ENCODE assay signal across 20 mouse cellular contexts in the genomic region with DNA sequence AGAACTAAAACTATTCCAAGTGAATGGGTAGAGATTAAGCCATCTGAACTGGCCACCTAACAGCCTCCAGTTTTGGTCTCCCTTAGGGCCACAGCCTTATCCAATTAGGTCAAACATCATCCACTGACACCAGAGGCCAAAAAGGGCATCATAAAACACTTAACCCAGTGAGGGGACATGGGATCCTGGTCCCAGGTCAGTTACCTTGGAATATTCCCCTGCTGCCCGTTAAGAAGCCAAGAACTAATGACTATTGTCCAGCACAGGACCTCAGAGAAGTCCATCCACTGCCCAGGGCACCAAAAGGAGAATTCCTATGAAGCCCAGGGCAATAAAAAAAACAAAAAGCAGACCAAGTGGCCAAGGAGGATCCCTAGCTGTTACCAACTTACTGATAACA. TPM values are rescaled to one million over a fixed set of nuclear protein-coding genes. Genes with fewer than 3 reads are reported as not detected.
DNase-seq lines count a peak whose midpoint lies in the region.
"Had no signal": no experiment of that assay in that cellular context is flagged by ENCODE, and none has a peak within 500 bp of the region (broad histone marks: within the 10 kb centered on the region; RNA-seq: fewer than 3 reads in every experiment).

No protein-coding gene starts in this region.

- no peak overlapping the region for H3K4me3 ChIP-seq in heart, embryonic 10.5 days

- peaks cover 3% of the 10 kb centered on the region; the same call in 1 of the 2 replicates for H3K9me3 ChIP-seq in heart, embryonic 10.5 days

- no peaks in the 10 kb centered on the region for H3K36me3 ChIP-seq in heart, embryonic 10.5 days
- H3K36me3 ChIP-seq: G1E had no signal

- intact Hi-C loops in heart, postnatal 10 days (cut with DNase I) = no loop called here
- intact Hi-C loops in heart, postnatal 25 days (cut with DNase I) = no loop called here

- H3K27ac ChIP-seq in heart, embryonic 10.5 days = no peak overlapping the region

- H3K4me1 ChIP-seq in heart, embryonic 10.5 days = peaks cover 11% of the 10 kb centered on the region

- no peaks in the 10 kb centered on the region for H3K27me3 ChIP-seq in heart, embryonic 10.5 days (ENCODE audit: insufficient read depth, poor library complexity, severe bottlenecking)

- 79% methylated on average over 1 of the region's 1 CpGs for WGBS in heart, embryonic 10.5 days

- DNase-seq in heart, adult 11 months = peak; percentile 60
- no peak for DNase-seq in heart, postnatal 10 days
- peak; percentile 63 for DNase-seq in heart, embryonic 10.5 days (ENCODE audit: low spot score)
- DNase-seq in heart, postnatal 25 days (ENCODE audit: low spot score) = no peak
- DNase-seq in testis, postnatal 10 days (ENCODE audit: low spot score) = peak; percentile 30
- DNase-seq in testis, postnatal 14 days (ENCODE audit: low spot score) = no peak
- DNase-seq: adrenal gland, adult 2 months; adrenal gland, adult 8-10 months; adrenal gland, postnatal 10 days; adrenal gland, postnatal 14 days; adrenal gland, postnatal 25 days; adrenal gland, postnatal 36 days; B cell, adult 2 months; cerebellum, adult 11 months; cerebellum, adult 11-12 months; cerebellum, adult 18-20 months had no signal

RNA-seq across cellular contexts. Expression of gene Myl9, which starts 13.6 kb away (rescaled TPM):
- 100 to 1,000 TPM; 391 to 523 TPM for total RNA-seq in heart, postnatal 10 days (2021)
- 1,471 and 1,998 TPM in 2 replicates for polyA plus RNA-seq in heart, embryonic 10.5 days (2016; fragmentation: Nextera tagmentation; extraction: Ambion mirVana)
- 100 to 1,000 TPM; 200 to 205 TPM for total RNA-seq in heart, postnatal 25 days (2021)
- total RNA-seq: CH12.LX had no signal
- polyA plus RNA-seq: activated CD4-positive, CD25-positive, alpha-beta regulatory T cell, adult 4 months; CD4-positive, CD25-positive, alpha-beta regulatory T cell, adult 4 months had no signal

RNA-seq across cellular contexts. Expression of gene Tgif2, which starts 51.0 kb away (rescaled TPM):
- total RNA-seq in heart, postnatal 10 days (2021) = 1 to 10 TPM; 5.0 to 7.3 TPM
- polyA plus RNA-seq in heart, embryonic 10.5 days (2016; fragmentation: Nextera tagmentation; extraction: Ambion mirVana) = 48.4 and 62.3 TPM in 2 replicates
- under 1 TPM; 0.75 to 0.95 TPM for total RNA-seq in heart, postnatal 25 days (2021)

Comparison
In these comparisons a context has a peak if more than half of its experiments do, and no peak if none do; other contexts are left out.
1. DNase-seq: peak in heart, adult 11 months (single experiment), heart, embryonic 10.5 days (single experiment) and testis, postnatal 10 days (single experiment); none in heart, postnatal 10 days (0 of 2), heart, postnatal 25 days (single experiment) and testis, postnatal 14 days (single experiment).